Mouse (Mus musculus): Measurements from ENCODE around the gene Sox5. TPM values are rescaled to one million over a fixed set of nuclear protein-coding genes. Genes with fewer than 3 reads are reported as not detected.

Gene Sox5
- 47.5 and 49.3 TPM in 2 replicates for polyA plus RNA-seq (2015; fragmentation: Nextera tagmentation; extraction: Ambion mirVana)

- Histone ChIP-seq H3K9me3 (no peaks in the 10 kb centered on the region), H3K4me3 (peak within 1 kb of the TSS; percentile 81), H3K4me2 (peak within 1 kb of the TSS; percentile 94), H3K4me1 (peaks cover 13% of the 10 kb centered on the region), H3K9ac (peak within 1 kb of the TSS; percentile 84), H3K36me3 (replicated peaks) (no peaks in the 10 kb centered on the region), H3K27me3 (replicated peaks) (peaks cover 4% of the 10 kb centered on the region), H3K27ac (peak within 1 kb of the TSS; percentile 77)
- peak; percentile 83 for ATAC-seq (replicated peaks)
- whole genome bisulfite sequencing: under 1% methylated on average over 39 of the region's 47 CpGs
Observed at GRCm38 (mm10) chr6:144781431-144782030, at the start of gene Sox5. Gene Sox5, minus strand, starts transcription at chr6:144781977.

GRCm38 (mm10) chr6:144825018-144825602 lies 43.3 kb upstream of the Sox5 start:
- Histone ChIP-seq H3K4me2 (no peak overlapping the region), H3K9me3 (no peaks in the 10 kb centered on the region), H3K4me3 (no peak overlapping the region), H3K27ac (no peak overlapping the region), H3K27me3 (replicated peaks) (no peaks in the 10 kb centered on the region), H3K4me1 (no peaks in the 10 kb centered on the region), H3K36me3 (replicated peaks) (no peaks in the 10 kb centered on the region), H3K9ac (no peak overlapping the region)
- 97% methylated on average over 6 of the region's 6 CpGs for WGBS
- ATAC-seq (replicated peaks): no peak

GRCm38 (mm10) chr6:144824153-144824552 lies 42.4 kb upstream of the Sox5 start:
- no peak overlapping the region for H3K4me3 ChIP-seq
- no peaks in the 10 kb centered on the region for H3K9me3 ChIP-seq
- H3K9ac ChIP-seq: no peak overlapping the region
- 68% methylated on average over 12 of the region's 12 CpGs for WGBS
- H3K36me3 ChIP-seq (replicated peaks): no peaks in the 10 kb centered on the region
- no peaks in the 10 kb centered on the region for H3K27me3 ChIP-seq (replicated peaks)
- no peaks in the 10 kb centered on the region for H3K4me1 ChIP-seq
- ATAC-seq (replicated peaks): no peak
- H3K4me2 ChIP-seq: no peak overlapping the region
- no peak overlapping the region for H3K27ac ChIP-seq

GRCm38 (mm10) chr6:144822594-144822993 lies 40.8 kb upstream of the Sox5 start:
- Histone ChIP-seq H3K4me3 (no peak overlapping the region), H3K9ac (no peak overlapping the region), H3K36me3 (replicated peaks) (no peaks in the 10 kb centered on the region), H3K4me1 (no peaks in the 10 kb centered on the region), H3K27ac (no peak overlapping the region), H3K9me3 (no peaks in the 10 kb centered on the region), H3K27me3 (replicated peaks) (no peaks in the 10 kb centered on the region), H3K4me2 (no peak overlapping the region)
- no peak for ATAC-seq (replicated peaks)
- 70% methylated on average over 14 of the region's 14 CpGs for WGBS

- no peaks in the 10 kb centered on the region for H3K36me3 ChIP-seq (replicated peaks)
- ATAC-seq (replicated peaks): no peak
- no peak overlapping the region for H3K4me3 ChIP-seq
- 92% methylated on average over 6 of the region's 6 CpGs for WGBS
- no peaks in the 10 kb centered on the region for H3K4me1 ChIP-seq
- no peaks in the 10 kb centered on the region for H3K9me3 ChIP-seq
- no peak overlapping the region for H3K27ac ChIP-seq
- H3K4me2 ChIP-seq: no peak overlapping the region
- H3K9ac ChIP-seq: no peak overlapping the region
- H3K27me3 ChIP-seq (replicated peaks): no peaks in the 10 kb centered on the region
Observed at GRCm38 (mm10) chr6:144821019-144821418, 39.2 kb upstream of the Sox5 start.

- H3K4me3 ChIP-seq: no peak overlapping the region
- H3K36me3 ChIP-seq (replicated peaks): no peaks in the 10 kb centered on the region
- no peaks in the 10 kb centered on the region for H3K9me3 ChIP-seq
- H3K4me1 ChIP-seq: no peaks in the 10 kb centered on the region; the same call in 1 of the 2 replicates
- H3K27ac ChIP-seq: no peak overlapping the region
- H3K9ac ChIP-seq: no peak overlapping the region
- WGBS: 93% methylated on average over 4 of the region's 4 CpGs
- ATAC-seq (replicated peaks): no peak
- no peaks in the 10 kb centered on the region for H3K27me3 ChIP-seq (replicated peaks)
- no peak overlapping the region for H3K4me2 ChIP-seq
Observed at GRCm38 (mm10) chr6:144818016-144818415, 36.2 kb upstream of the Sox5 start.

GRCm38 (mm10) chr6:144817329-144817932 lies 35.7 kb upstream of the Sox5 start:
- H3K4me2 ChIP-seq: no peak overlapping the region
- H3K4me1 ChIP-seq: no peaks in the 10 kb centered on the region; the same call in 1 of the 2 replicates
- no peak overlapping the region for H3K4me3 ChIP-seq
- no peaks in the 10 kb centered on the region for H3K9me3 ChIP-seq
- no peaks in the 10 kb centered on the region for H3K36me3 ChIP-seq (replicated peaks)
- H3K27ac ChIP-seq: no peak overlapping the region
- no peak for ATAC-seq (replicated peaks)
- H3K27me3 ChIP-seq (replicated peaks): no peaks in the 10 kb centered on the region
- H3K9ac ChIP-seq: no peak overlapping the region
- 62% methylated on average over 5 of the region's 5 CpGs for WGBS

GRCm38 (mm10) chr6:144815542-144815941 lies 33.8 kb upstream of the Sox5 start:
- no peaks in the 10 kb centered on the region for H3K36me3 ChIP-seq (replicated peaks)
- no peaks in the 10 kb centered on the region for H3K27me3 ChIP-seq (replicated peaks)
- no peak overlapping the region for H3K27ac ChIP-seq
- WGBS: 84% methylated on average over 5 of the region's 5 CpGs
- H3K4me2 ChIP-seq: no peak overlapping the region
- H3K9ac ChIP-seq: no peak overlapping the region
- H3K4me1 ChIP-seq: no peaks in the 10 kb centered on the region; the same call in 1 of the 2 replicates
- H3K4me3 ChIP-seq: no peak overlapping the region
- no peak for ATAC-seq (replicated peaks)
- no peaks in the 10 kb centered on the region for H3K9me3 ChIP-seq

- 6% methylated on average over 6 of the region's 6 CpGs for WGBS
Observed at GRCm38 (mm10) chr6:144814931-144815364, 33.2 kb upstream of the Sox5 start.

GRCm38 (mm10) chr6:144804321-144804720 lies 22.5 kb upstream of the Sox5 start:
- H3K9ac ChIP-seq: no peak overlapping the region
- 86% methylated on average over 5 of the region's 5 CpGs for WGBS
- no peak overlapping the region for H3K27ac ChIP-seq
- H3K36me3 ChIP-seq (replicated peaks): no peaks in the 10 kb centered on the region
- H3K27me3 ChIP-seq (replicated peaks): no peaks in the 10 kb centered on the region
- ATAC-seq (replicated peaks): no peak
- no peak overlapping the region for H3K4me2 ChIP-seq
- H3K9me3 ChIP-seq: no peaks in the 10 kb centered on the region
- H3K4me1 ChIP-seq: no peaks in the 10 kb centered on the region
- no peak overlapping the region for H3K4me3 ChIP-seq

More at GRCm38 (mm10) chr6:144814931-144815364, 33.2 kb upstream of the Sox5 start:
- Histone ChIP-seq H3K4me3 (no peak overlapping the region), H3K27me3 (replicated peaks) (no peaks in the 10 kb centered on the region), H3K36me3 (replicated peaks) (no peaks in the 10 kb centered on the region), H3K9me3 (no peaks in the 10 kb centered on the region), H3K9ac (no peak overlapping the region), H3K4me1 (no peaks in the 10 kb centered on the region; the same call in 1 of the 2 replicates), H3K27ac (no peak overlapping the region), H3K4me2 (no peak overlapping the region)
- peak; percentile 72; the same call in 1 of the 2 replicates for ATAC-seq (replicated peaks)

GRCm38 (mm10) chr6:144803063-144803462 lies 21.3 kb upstream of the Sox5 start:
- Histone ChIP-seq H3K4me2 (no peak overlapping the region), H3K36me3 (replicated peaks) (no peaks in the 10 kb centered on the region), H3K27me3 (replicated peaks) (no peaks in the 10 kb centered on the region), H3K4me1 (no peaks in the 10 kb centered on the region), H3K9ac (no peak overlapping the region), H3K27ac (no peak overlapping the region), H3K4me3 (no peak overlapping the region), H3K9me3 (no peaks in the 10 kb centered on the region)
- 100% methylated on average over 1 of the region's 1 CpGs for WGBS
- ATAC-seq (replicated peaks): no peak

GRCm38 (mm10) chr6:144794356-144794755 lies 12.6 kb upstream of the Sox5 start:
- Histone ChIP-seq H3K4me3 (no peak overlapping the region), H3K27me3 (replicated peaks) (no peaks in the 10 kb centered on the region), H3K9me3 (no peaks in the 10 kb centered on the region), H3K36me3 (replicated peaks) (no peaks in the 10 kb centered on the region), H3K9ac (no peak overlapping the region), H3K4me2 (no peak overlapping the region), H3K27ac (no peak overlapping the region), H3K4me1 (peaks cover 5% of the 10 kb centered on the region; the same call in 1 of the 2 replicates)
- ATAC-seq (replicated peaks): no peak
- 73% methylated on average over 3 of the region's 3 CpGs for WGBS
